Mouse (Mus musculus): ENCODE results near the gene Abhd18.
"Not testable (repeated sequence)": the region's sequence is repeated elsewhere in the genome, so short reads cannot be mapped to it uniquely, and the experiment has no call there.

The Abhd18 gene

GRCm38 (mm10) chr3:40846957-40847017 is at the start of gene Abhd18:
Gene Abhd18 (plus strand): TSS chr3:40846970.
- not testable (repeated sequence) for DNase-seq

GRCm38 (mm10) chr3:40798054-40798453 is 48.7 kb upstream of the Abhd18 start:
- DNase-seq: no peak

DNA sequence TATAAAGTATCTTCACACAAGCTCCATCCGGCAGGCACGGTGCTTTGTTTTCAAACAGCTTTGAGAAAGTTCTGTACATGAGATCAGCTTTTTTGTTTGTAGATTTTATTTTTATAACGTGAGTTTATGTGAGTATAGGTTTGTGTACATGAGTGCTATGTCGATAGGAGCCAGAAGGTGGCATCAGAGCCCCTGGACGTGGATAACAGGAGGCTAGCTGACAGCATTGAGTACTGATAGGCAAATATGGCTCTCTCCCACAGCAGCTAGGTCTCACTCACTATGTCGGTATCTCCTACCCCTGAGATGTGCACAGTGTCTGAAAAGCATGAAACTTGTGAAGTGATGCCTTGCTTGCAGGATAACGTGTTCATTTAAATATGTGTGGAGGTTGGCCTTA is 48.3 kb upstream of the Abhd18 start:
- DNase-seq: peak; percentile 70

DNA sequence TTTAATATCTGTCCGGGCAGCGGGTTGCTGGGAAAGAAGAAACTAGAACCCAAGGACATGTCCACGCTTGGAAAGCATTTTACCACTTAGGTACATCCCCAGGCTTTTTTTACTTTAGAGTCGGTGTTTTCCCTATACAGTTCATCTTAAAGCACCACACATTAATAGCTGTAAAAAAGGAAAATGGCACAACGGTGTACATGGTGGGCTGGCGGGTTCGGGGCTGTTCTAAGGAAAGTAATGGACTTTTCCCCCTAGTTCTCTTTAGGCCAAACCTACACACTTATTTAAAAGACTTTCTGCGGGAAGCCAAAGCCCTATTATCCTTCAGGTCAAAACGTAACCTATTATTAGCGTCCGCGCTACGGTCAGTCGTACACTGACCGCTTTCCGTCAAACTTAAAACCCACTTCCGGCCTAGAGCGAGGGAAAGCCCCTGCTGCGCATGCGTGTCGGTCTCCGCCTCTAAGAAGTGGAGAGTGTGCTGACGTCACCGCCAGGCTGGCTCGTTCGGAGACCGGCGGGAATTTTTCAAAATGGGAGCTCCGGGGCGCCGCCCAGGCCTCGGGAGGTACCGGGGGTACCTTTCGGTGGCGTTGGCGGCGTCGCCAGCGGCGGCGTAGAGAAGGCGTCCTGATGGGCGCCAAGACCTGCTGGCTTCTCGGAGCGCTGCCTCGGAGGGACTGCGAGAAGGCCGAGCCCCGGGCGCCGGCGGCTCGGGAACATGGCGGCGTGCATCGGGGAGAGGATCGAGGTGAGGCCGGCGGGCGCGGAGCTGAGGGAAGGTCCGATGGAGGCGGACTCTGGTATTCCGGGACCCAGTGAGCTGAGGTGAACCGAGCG is 47.0 kb upstream of the Abhd18 start, which contains the start of gene Plk4:
TSS of gene Plk4 (plus strand) at position 490 of the 843 bp plus-strand sequence.
- DNase-seq: peak; percentile 96

- peak; percentile 75 for DNase-seq
Measured at GRCm38 (mm10) chr3:40800373-40800823, 46.4 kb upstream of the Abhd18 start.

DNA sequence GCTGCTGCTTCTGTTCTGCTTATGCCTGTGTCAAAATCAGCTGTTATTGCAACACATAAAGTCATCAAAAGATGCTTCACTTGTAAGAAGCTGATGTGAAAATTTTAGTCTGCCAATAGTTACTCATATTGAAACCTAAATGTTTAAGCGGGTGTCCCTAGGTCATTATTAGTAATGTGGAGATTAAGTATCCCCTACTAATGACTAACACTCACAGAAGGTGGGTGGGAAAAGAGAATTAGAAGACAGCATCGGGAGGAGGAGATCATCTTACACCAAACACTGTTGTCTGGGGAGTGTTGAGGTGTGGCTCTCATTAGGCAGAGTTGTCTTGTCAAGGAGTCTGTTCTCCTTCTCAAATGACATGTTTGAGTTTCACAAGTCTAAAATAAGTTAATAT is 39.9 kb upstream of the Abhd18 start:
- DNase-seq: no peak

- no peak for DNase-seq
Measured at GRCm38 (mm10) chr3:40808686-40809085, 38.1 kb upstream of the Abhd18 start.

DNA sequence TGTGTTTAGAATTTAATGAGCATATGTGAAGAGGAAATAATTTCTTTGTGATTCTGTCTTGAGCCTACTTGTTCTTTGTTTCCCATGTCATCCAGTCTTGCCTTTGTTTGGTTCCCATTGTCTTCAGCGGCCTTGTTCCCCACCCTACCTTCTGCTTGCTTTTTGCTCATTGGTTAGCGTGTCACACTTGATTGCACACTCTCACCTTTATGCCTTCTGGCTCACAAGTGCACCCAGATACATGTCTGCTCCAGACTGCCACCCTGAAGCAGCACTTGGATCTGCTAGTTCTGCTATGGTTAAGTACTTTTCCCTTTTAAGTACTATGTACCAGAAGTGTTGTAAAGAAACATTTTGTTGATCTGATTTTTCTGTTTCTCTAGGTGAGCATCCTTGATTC is 36.9 kb upstream of the Abhd18 start:
- DNase-seq: no peak

DNA sequence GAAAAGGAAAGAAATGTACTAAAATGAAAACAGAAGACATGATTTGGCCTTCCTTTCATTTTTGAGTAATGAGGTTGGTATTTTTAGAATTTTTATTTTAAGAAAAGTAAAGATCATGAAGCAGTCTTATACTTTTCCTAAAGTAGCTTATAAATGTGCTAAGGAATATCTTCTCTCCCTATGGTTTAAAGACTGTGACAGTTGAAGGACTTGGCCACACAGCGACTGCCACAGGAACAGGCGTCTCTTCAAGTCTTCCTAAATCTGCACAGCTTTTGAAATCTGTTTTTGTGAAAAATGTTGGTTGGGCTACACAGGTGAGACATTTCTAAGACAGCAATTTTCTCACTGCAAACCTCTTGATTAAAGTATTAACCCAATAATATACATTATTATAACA is 33.5 kb upstream of the Abhd18 start:
- DNase-seq: no peak

DNA sequence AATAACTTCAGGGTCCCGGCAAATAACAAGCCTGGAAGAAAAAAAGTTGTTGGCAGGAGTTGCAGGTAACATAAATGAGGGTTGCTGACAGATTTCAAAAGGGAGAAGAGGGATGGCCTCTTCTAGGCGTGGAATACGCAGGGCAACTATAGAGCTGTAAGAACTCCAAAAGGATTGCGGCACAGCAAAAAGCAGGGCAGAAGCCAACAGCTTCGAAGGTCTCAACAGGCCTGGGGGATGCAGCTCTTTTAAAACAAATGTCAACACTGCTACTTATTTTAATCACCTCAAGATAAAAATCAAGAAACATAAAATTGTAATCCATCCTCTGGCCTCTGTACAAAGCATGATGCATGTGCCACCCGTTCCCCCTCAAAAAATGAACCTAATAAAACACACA is 1.2 kb upstream of the Abhd18 start:
- DNase-seq: peak; percentile 5

DNA sequence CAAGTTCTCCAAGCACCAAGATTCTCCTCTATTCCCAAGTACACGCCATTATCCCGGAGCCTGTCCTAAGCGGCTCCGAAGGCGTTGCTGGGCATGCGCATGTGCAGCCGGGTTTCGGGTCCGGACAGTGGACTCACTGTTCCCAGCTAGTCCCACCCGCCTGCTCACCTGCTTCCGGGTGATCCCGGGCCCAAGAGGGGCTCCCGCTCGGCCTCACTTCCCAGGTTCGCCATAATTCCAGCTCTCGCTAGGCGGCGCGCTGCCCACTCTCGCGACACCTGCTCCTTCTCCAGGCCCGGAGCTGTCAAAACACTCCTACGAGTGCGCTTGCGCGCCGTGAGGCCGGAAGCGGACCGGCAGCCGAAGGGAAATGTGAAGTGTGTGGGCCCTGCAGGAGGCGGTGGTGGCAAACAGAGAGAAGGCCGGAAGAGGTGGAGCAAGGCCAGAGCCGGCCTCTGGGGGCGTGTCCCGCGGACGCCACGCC is 255 bp upstream of the Abhd18 start, which contains the start of gene Mfsd8:
TSS of gene Mfsd8 (minus strand) at position 414 of the 484 bp plus-strand sequence.
- peak; percentile 96 for DNase-seq

DNA sequence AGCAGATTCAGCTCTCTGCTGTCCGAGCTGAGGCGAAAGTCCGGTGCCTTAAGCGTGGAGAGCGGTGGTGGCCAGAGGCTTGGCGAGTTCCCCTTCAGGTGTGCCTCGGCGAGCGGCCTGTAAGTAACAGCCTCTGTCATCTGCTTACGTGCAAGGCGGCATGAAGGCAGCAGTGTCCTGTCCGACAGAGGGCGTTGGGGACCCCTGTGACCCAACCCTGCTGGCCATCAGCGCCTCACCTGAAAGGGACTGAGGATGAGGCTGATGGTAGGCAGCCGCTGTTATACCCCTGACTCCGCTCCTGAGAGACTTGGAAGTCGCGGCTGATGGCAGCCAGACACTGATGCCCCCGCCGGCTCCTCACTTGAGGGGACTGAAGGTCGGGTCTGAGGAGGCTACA is 248 bp downstream of the Abhd18 start:
- peak; percentile 71 for DNase-seq

GRCm38 (mm10) chr3:40847936-40848335 is 1.2 kb downstream of the Abhd18 start:
- DNase-seq: not testable (repeated sequence)

DNA sequence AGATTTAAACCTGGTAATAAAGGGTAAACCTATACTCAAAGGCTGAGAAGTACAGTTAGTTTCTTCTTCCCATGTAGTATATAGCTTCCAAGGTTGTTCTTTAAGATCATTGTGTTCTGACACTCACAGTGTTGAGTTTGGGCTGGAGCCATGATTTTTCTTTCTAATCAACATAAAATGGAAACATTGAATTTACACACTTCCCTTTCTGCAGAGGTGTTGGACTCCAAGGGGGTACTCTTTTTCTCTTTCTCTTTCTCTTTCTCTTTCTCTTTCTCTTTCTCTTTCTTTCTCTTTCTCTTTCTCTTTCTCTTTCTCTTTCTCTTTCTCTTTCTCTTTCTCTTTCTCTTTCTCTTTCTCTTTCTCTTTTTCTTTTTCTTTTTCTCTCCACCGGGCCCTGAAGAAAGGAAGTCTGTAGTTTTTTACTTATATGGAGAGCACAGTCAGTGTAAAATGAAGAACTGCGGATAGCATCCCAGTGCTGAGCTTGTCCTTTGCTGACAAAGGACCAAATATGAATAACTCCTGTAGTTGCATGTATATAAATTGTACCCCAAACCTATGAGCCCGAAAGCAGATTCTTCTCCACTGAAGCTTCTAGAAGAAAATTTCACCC is 6.5 kb downstream of the Abhd18 start:
- DNase-seq: not testable (repeated sequence)

- DNase-seq: peak; percentile 98
Measured at GRCm38 (mm10) chr3:40893816-40894258, 47.1 kb downstream of the Abhd18 start.

- peak; percentile 61 for DNase-seq
Measured at GRCm38 (mm10) chr3:40894336-40894735, 47.6 kb downstream of the Abhd18 start.

DNA sequence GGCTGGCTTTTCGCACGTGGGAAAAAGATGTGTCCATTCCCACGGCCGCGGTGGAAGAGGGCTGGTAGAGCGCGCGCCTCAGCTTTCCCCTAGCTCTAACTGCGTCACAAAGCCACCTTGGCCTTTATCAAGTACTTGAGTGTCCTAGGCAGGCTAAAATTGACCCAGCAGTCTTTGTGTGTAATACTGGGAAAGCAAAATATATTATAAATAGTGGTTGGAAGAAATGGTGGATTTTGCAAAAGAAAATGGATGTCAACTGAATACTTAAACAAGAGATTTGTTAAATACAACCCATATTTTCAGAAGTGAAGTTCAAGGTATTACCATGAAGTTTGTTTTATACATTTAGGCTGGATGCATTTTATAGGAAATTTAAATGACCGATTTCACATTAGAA is 55.7 kb downstream of the Abhd18 start, which contains the start of gene 1700034I23Rik:
TSS of gene 1700034I23Rik (minus strand) at position 101 of the 400 bp plus-strand sequence.
- not testable (repeated sequence) for DNase-seq

GRCm38 (mm10) chr3:40938189-40938588 is 91.4 kb downstream of the Abhd18 start:
- DNase-seq: no peak

- no peak for DNase-seq
Measured at GRCm38 (mm10) chr3:40938592-40938991, 91.8 kb downstream of the Abhd18 start.

DNA sequence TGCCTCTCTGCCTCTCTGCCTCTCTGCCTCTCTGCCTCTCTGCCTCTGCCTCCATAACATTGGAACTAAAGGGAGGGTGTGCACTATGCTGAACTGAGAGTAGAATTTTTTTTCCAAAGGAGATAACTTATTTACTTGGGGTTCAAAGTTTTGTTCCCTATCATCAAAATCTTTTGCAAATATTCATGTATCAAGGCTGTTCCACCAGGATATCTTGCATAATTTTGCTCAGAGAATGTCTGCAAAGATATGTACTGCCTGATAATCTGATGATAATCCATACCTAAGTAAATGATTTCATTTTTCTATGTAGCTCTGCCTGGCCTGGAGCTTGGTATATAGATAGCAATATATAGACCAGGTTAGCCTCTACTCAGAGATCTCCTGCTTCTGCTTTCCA is 92.2 kb downstream of the Abhd18 start:
- DNase-seq: no peak

- peak; percentile 100 for DNase-seq
Measured at GRCm38 (mm10) chr3:40949170-40949902, 102.6 kb downstream of the Abhd18 start, which contains the start of gene Larp1b. Gene Larp1b (plus strand): TSS chr3:40949828.

DNA sequence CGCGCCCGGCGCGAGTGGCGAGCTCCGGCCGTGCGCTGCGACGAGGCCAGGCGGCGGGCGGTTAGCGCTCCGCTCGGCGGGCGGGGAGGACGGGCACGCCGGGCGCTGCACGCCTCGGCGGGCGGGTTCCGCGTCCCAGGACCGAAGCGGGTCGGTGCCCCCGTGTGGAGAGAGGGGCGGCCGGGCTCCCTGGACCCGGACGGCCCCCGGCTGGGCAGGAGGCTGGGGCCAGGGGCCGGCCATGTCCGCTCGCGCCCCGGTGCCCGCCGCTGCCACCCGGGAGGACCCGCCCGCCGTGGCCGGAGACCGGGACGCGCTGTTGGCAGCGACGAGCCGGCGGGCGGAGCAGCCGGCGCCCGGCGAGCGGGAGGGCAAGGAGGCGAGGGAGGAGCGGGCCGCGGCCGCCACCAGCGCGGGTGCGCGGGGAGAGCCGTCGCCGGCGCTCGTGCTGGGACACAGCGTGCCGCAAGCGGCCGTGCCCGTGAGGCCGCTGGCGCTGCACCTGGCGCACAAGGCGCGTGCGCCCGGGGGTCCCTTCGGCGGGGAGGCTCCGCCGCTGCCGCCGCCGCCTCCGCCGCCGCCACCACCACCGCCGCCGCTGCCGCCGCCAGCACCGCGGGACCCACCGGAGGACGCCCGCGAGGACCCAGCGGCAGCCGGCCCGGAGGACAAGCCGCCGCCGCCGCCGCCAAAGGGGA is 103.3 kb downstream of the Abhd18 start:
- peak; percentile 63 for DNase-seq

Measured in thymus, postnatal 14 days (tissue).